Mouse (Mus musculus) intestine, postnatal 0 days (tissue): ENCODE data around the gene Aplp2. TPM values are rescaled to one million over a fixed set of nuclear protein-coding genes. Genes with fewer than 3 reads are reported as not detected.
A peak's percentile ranks its signal among the peaks of the same experiment; 100 is the strongest.

Source experiments
- ATAC-seq: fragments of 200-750 bp; cut with Nextera tagmentation; 2 replicates; pipeline ENCODE4 v1.8.0; 2017; ENCODE audit warnings: mild to moderate bottlenecking, moderate TSS enrichment, moderate library complexity
- H3K27ac ChIP-seq: fragments of 300-500 bp; sonication (generic); 2 replicates; pipeline ENCODE4 v1.5.1; 2014; ENCODE audit warnings: mild to moderate bottlenecking, low read depth, low read length, moderate library complexity
- H3K27me3 ChIP-seq: fragments of 300-500 bp; sonication (generic); replicated peaks from 2 replicates; pipeline ENCODE4 v1.6.1; 2014; ENCODE audit warnings: low read length, mixed read lengths; ENCODE audit not compliant: control insufficient read depth, insufficient read depth
- H3K36me3 ChIP-seq: fragments of 300-500 bp; sonication (generic); 2 replicates; pipeline ENCODE4 v1.6.1; 2014; ENCODE audit warnings: mild to moderate bottlenecking, moderate library complexity; ENCODE audit not compliant: control insufficient read depth, insufficient read depth
- H3K4me1 ChIP-seq: fragments of 300-500 bp; sonication (generic); replicated peaks from 2 replicates; pipeline ENCODE4 v1.6.1; 2014; ENCODE audit warnings: antibody characterized with exemption, low read length, mixed read lengths; ENCODE audit not compliant: control insufficient read depth, insufficient read depth
- H3K4me2 ChIP-seq: fragments of 300-500 bp; sonication (generic); replicated peaks from 2 replicates; pipeline ENCODE4 v1.6.1; 2014; ENCODE audit warnings: low read depth, mild to moderate bottlenecking, moderate library complexity
- H3K4me3 ChIP-seq: fragments of 300-500 bp; sonication (generic); 2 replicates; pipeline ENCODE4 v1.5.1; 2014; ENCODE audit warnings: low read depth, low read length
- H3K9ac ChIP-seq: fragments of 300-500 bp; sonication (generic); 2 replicates; pipeline ENCODE4 v1.6.1; 2014; ENCODE audit warnings: mild to moderate bottlenecking, low read depth, low read length
- H3K9me3 ChIP-seq: fragments of 300-500 bp; sonication (generic); 2 replicates; pipeline ENCODE4 v1.6.1; 2016; ENCODE audit warnings: mixed run types; ENCODE audit not compliant: control insufficient read depth
- CTCF ChIP-seq: sonication (generic); IDR thresholded peaks from 2 replicates; pipeline ENCODE4 v1.5.1; 2016; ENCODE audit warnings: low read depth, mild to moderate bottlenecking, control low read depth, antibody characterized with exemption, moderate library complexity
- WGBS: fragments of 180-500 bp; shearing (Covaris S2); extraction: QIAGEN DNeasy Blood & Tissue Kit; methylation state at CpG from one replicate; pipeline ENCODE4 v1.1.7; 2014; 5-methylcytosine and 5-hydroxymethylcytosine counted together
- polyA plus RNA-seq: library from polyadenylated mRNA; unstranded; fragments of >200 nt; fragmentation: Nextera tagmentation; extraction: Ambion mirVana; gene quantifications from 2 replicates; pipeline ENCODE4 v1.2.1, GENCODE M21; 2015

Gene Aplp2
- polyA plus RNA-seq, 1 experiment from 2014 or later, result 143 TPM

DNA sequence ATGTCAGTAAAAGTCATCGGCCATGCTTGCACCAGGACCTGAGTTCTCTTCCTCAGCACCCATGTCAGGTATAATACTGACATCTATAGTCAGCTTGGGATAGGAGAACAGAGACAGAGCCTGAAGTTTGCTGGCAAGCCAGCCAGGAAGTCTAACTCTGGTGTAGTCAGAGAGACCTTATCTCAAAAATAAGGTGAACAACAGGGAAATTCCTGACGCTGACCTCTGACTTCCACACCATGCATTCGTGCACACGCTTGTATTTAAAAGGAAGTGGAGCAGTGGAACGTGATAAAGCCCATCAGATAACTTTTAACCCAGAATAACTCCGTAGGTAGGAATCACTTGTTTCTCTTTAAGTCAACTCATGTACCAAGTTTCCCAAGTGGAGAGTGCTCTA, 6.9 kb downstream of the Aplp2 start:
- peak; percentile 39 for TF ChIP-seq CTCF
- ATAC-seq, result peak; percentile 68
- no peaks in the 10 kb centered on the region for H3K36me3 ChIP-seq
- no peak overlapping the region for H3K4me3 ChIP-seq
- H3K9me3 ChIP-seq, result no peaks in the 10 kb centered on the region
- H3K4me1 ChIP-seq, result peaks cover 8% of the 10 kb centered on the region
- no peak overlapping the region for H3K27ac ChIP-seq
- 31% methylated on average over 6 of the region's 6 CpGs for WGBS
- no peaks in the 10 kb centered on the region for H3K27me3 ChIP-seq
- H3K9ac ChIP-seq, result no peak overlapping the region
- peak overlapping the region; percentile 37 for H3K4me2 ChIP-seq

DNA sequence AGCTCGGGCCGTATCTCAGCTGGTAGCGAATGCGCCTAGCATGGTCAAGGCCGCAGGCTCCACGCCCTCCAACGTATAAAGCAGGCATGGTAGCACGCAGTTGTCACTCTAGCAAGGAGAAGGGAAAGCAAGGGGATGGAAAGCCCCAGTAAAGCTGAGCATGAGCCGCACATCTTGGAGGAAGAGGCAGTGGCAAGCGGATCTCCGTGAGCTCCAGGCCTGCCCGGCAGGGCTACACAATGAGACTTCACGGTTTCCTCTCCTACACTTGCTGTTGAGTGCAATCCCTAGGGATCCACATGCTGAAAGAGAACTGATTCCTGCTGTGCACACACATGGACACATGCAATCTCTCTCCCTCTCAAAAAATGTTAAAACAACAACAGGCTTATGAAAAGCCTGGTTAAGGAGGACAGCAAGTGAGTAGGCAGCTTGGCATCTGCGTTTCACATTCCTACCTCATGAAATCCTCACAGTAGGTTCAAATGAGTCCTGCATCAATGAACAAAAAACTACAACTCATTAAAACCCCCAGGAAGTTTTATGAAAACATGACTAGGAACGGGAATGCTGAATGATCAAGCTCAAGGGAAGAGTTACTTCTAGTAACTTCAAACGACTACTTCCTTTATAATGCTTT, 7.9 kb downstream of the Aplp2 start:
- H3K27me3 ChIP-seq, result no peaks in the 10 kb centered on the region
- ATAC-seq, result no peak
- 77% methylated on average over 16 of the region's 16 CpGs for WGBS
- no peaks in the 10 kb centered on the region for H3K36me3 ChIP-seq
- no peak overlapping the region for H3K27ac ChIP-seq
- H3K4me2 ChIP-seq, result no peak overlapping the region
- no peak for TF ChIP-seq CTCF
- no peaks in the 10 kb centered on the region for H3K9me3 ChIP-seq
- H3K9ac ChIP-seq, result no peak overlapping the region
- H3K4me3 ChIP-seq, result no peak overlapping the region
- peaks cover 8% of the 10 kb centered on the region for H3K4me1 ChIP-seq

GRCm38 (mm10) chr9:31203068-31203467, 8.5 kb downstream of the Aplp2 start:
- TF ChIP-seq CTCF, result no peak
- WGBS, result 77% methylated on average over 6 of the region's 6 CpGs
- no peak overlapping the region for H3K9ac ChIP-seq

GRCm38 (mm10) chr9:31198614-31199013, 13.0 kb downstream of the Aplp2 start:
- Histone ChIP-seq H3K4me1 (no peaks in the 10 kb centered on the region), H3K36me3 (peaks cover 3% of the 10 kb centered on the region; the same call in 1 of the 2 replicates), H3K9ac (no peak overlapping the region), H3K9me3 (no peaks in the 10 kb centered on the region), H3K4me2 (no peak overlapping the region), H3K27me3 (no peaks in the 10 kb centered on the region), H3K4me3 (no peak overlapping the region), H3K27ac (no peak overlapping the region)
- no peak for ATAC-seq
- TF ChIP-seq CTCF, result no peak
- WGBS, result 85% methylated on average over 3 of the region's 3 CpGs

More at GRCm38 (mm10) chr9:31203068-31203467, 8.5 kb downstream of the Aplp2 start:
- Histone ChIP-seq H3K36me3 (no peaks in the 10 kb centered on the region), H3K4me2 (no peak overlapping the region), H3K4me3 (no peak overlapping the region), H3K9me3 (no peaks in the 10 kb centered on the region), H3K4me1 (peaks cover 8% of the 10 kb centered on the region), H3K27me3 (no peaks in the 10 kb centered on the region), H3K27ac (no peak overlapping the region)
- no peak for ATAC-seq

DNA sequence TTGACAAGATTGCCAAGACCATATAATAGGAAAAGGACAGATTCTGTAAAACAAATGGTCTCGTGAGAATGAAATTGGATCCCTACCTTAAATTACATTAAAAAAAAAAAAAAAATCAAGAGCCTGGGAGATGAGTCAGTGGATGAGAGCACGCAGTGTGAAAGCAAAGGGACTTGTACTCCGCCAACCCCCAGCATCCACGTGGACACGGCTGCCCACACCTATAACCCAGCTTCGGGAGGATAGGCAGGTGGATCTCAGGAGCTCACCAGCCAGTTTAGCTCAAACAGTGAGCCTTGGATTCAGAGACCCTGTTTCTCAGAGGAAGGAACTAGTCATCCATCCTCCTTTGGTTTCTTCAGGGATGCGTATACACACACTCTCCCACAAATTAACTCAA, 13.8 kb downstream of the Aplp2 start:
- no peak overlapping the region for H3K9ac ChIP-seq
- peaks cover 6% of the 10 kb centered on the region; the same call in 1 of the 2 replicates for H3K36me3 ChIP-seq
- no peak overlapping the region for H3K27ac ChIP-seq
- no peak overlapping the region for H3K4me3 ChIP-seq
- H3K27me3 ChIP-seq, result no peaks in the 10 kb centered on the region
- H3K4me2 ChIP-seq, result no peak overlapping the region
- no peak for ATAC-seq
- 92% methylated on average over 7 of the region's 7 CpGs for WGBS
- H3K9me3 ChIP-seq, result no peaks in the 10 kb centered on the region
- no peak for TF ChIP-seq CTCF
- H3K4me1 ChIP-seq, result no peaks in the 10 kb centered on the region

- Histone ChIP-seq H3K27ac (no peak overlapping the region), H3K4me3 (no peak overlapping the region), H3K36me3 (peaks cover 6% of the 10 kb centered on the region; the same call in 1 of the 2 replicates), H3K27me3 (no peaks in the 10 kb centered on the region), H3K4me2 (no peak overlapping the region), H3K9ac (no peak overlapping the region), H3K4me1 (no peaks in the 10 kb centered on the region; the same call in 1 of the 2 replicates), H3K9me3 (no peaks in the 10 kb centered on the region)
- no peak for ATAC-seq
- TF ChIP-seq CTCF, result no peak
These were observed 14.9 kb downstream of the Aplp2 start for GRCm38 (mm10) chr9:31196742-31197141.
